Mouse (Mus musculus) hindbrain, embryonic 13.5 days (tissue): ENCODE measurements around the gene Sp2. TPM values are rescaled to one million over a fixed set of nuclear protein-coding genes. Genes with fewer than 3 reads are reported as not detected.

Source experiments
- ATAC-seq: fragments of 200-750 bp; cut with Nextera tagmentation; 2 replicates; pipeline ENCODE4 v1.8.0; 2017; ENCODE audit warnings: moderate TSS enrichment; ENCODE audit not compliant: low FRiP score
- H3K27ac ChIP-seq: fragments of 300-500 bp; sonication (generic); 2 replicates; pipeline ENCODE4 v1.5.1; 2015; ENCODE audit warnings: inconsistent platforms, mild to moderate bottlenecking, moderate library complexity
- H3K27me3 ChIP-seq: fragments of 300-500 bp; sonication (generic); 2 replicates; pipeline ENCODE4 v1.6.1; 2015; ENCODE audit warnings: mild to moderate bottlenecking, inconsistent platforms
- H3K36me3 ChIP-seq: fragments of 300-500 bp; sonication (generic); 2 replicates; pipeline ENCODE4 v1.6.1; 2015; ENCODE audit warnings: mild to moderate bottlenecking, inconsistent platforms
- H3K4me1 ChIP-seq: fragments of 300-500 bp; sonication (generic); replicated peaks from 2 replicates; pipeline ENCODE4 v1.6.1; 2015; ENCODE audit warnings: inconsistent platforms
- H3K4me2 ChIP-seq: fragments of 300-500 bp; sonication (generic); 2 replicates; pipeline ENCODE4 v1.6.1; 2015; ENCODE audit warnings: inconsistent platforms, mild to moderate bottlenecking, moderate library complexity
- H3K4me3 ChIP-seq: fragments of 300-500 bp; sonication (generic); 2 replicates; pipeline ENCODE4 v1.5.1; 2015; ENCODE audit warnings: mild to moderate bottlenecking, inconsistent platforms
- H3K9ac ChIP-seq: fragments of 300-500 bp; sonication (generic); 2 replicates; pipeline ENCODE4 v1.6.1; 2015; ENCODE audit warnings: mild to moderate bottlenecking, inconsistent platforms
- H3K9me3 ChIP-seq: fragments of 300-500 bp; sonication (generic); 2 replicates; pipeline ENCODE4 v1.6.1; 2016; ENCODE audit warnings: inconsistent platforms
- WGBS: fragments of 180-500 bp; shearing (Covaris S2); methylation state at CpG from one replicate; pipeline ENCODE4 v1.1.7; 2015; 5-methylcytosine and 5-hydroxymethylcytosine counted together
- polyA plus RNA-seq: library from polyadenylated mRNA; unstranded; fragments of >200 nt; fragmentation: Nextera tagmentation; extraction: Ambion mirVana; gene quantifications from 2 replicates; pipeline ENCODE4 v1.2.1, GENCODE M21; 2015

The Sp2 gene
- polyA plus RNA-seq, 1 experiment from 2014 or later, result 15.9 TPM

DNA sequence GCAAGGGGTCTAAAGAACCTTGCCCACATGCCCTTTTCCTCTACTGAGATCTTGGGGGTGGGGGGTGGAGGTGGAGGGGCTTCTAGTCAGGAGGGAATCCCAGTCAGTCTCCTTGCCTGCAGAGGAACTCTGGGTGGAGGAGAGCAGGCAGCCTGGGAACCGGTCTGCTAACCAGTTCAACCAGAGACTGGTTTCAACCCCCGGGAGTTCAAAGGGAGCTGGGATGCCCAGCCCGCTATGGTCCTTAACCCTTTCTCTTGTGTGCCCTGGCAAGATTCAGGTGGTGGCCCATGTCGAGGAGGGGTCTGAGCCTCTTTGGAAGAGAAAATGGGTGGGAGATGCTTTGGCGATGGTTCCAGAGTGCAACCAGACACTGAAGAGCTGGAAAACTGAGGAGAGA is 54.1 kb downstream of the Sp2 start:
- no peak overlapping the region for H3K4me2 ChIP-seq
- H3K9me3 ChIP-seq, result no peaks in the 10 kb centered on the region
- no peak overlapping the region for H3K4me3 ChIP-seq
- no peak overlapping the region for H3K9ac ChIP-seq
- WGBS, result 8% methylated on average over 5 of the region's 5 CpGs
- H3K4me1 ChIP-seq, result 0 out of 2 replicates have a peak, but pooled peaks cover 5% of the 10 kb centered on the region
- H3K27me3 ChIP-seq, result peaks cover 32% of the 10 kb centered on the region
- H3K36me3 ChIP-seq, result no peaks in the 10 kb centered on the region
- ATAC-seq, result no peak
- no peak overlapping the region for H3K27ac ChIP-seq

DNA sequence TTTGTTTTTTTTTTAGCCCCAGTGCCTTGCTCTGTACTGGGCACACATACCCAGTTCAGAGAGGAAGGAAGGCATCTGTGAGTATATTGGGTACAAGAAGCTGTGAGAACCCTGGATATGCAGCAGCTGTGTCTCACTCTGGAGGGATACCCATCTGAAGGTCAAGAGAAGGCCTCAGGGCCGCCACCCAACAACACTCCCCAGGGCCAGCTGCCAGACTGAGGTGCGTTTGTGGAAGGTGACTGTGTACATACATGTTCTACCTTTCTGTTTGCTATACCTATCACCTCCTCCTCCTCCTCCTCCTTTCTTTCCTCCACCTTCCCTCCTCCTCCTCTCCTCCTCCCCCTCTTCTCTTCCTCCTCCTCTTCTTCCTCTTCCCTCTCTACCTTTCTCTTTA is 54.7 kb downstream of the Sp2 start, which contains the start of gene Prr15l:
Prr15l (plus strand) TSS at position 17 of the 400 bp plus-strand sequence.
- no peak within 1 kb of the TSS for H3K9ac ChIP-seq
- 65% methylated on average over 2 of the region's 2 CpGs for WGBS
- 0 out of 2 replicates have a peak, but pooled peaks cover 5% of the 10 kb centered on the region for H3K4me1 ChIP-seq
- H3K27me3 ChIP-seq, result peaks cover 32% of the 10 kb centered on the region
- no peak within 1 kb of the TSS for H3K4me3 ChIP-seq
- no peak within 1 kb of the TSS for H3K27ac ChIP-seq
- H3K4me2 ChIP-seq, result no peak within 1 kb of the TSS
- ATAC-seq, result no peak
- H3K9me3 ChIP-seq, result no peaks in the 10 kb centered on the region
- no peaks in the 10 kb centered on the region for H3K36me3 ChIP-seq

DNA sequence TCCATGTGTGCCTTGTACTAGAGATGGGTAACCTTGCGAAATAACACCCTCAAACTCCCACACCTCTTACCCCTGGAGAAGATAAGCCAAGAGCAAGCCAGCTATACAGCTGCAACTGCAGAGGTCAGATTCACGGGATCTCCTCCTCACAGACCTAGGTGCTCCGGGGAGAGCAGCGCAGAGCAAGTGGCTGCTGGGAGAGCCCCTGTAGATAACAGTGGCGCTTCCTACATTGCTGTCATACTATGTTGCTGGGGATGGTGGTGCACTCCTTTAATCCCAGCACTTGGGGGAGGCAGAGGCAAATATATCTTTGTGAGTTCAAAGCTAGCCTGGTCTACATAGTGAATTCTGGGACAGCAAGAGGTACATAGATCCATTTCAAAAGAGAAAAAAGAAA is 56.2 kb downstream of the Sp2 start:
- no peak overlapping the region for H3K4me2 ChIP-seq
- H3K36me3 ChIP-seq, result no peaks in the 10 kb centered on the region
- no peak overlapping the region for H3K27ac ChIP-seq
- H3K9me3 ChIP-seq, result no peaks in the 10 kb centered on the region
- H3K4me3 ChIP-seq, result no peak overlapping the region
- 84% methylated on average over 5 of the region's 5 CpGs for WGBS
- ATAC-seq, result no peak
- H3K9ac ChIP-seq, result no peak overlapping the region
- H3K4me1 ChIP-seq, result 0 out of 2 replicates have a peak, but pooled peaks cover 5% of the 10 kb centered on the region
- peaks cover 32% of the 10 kb centered on the region for H3K27me3 ChIP-seq

DNA sequence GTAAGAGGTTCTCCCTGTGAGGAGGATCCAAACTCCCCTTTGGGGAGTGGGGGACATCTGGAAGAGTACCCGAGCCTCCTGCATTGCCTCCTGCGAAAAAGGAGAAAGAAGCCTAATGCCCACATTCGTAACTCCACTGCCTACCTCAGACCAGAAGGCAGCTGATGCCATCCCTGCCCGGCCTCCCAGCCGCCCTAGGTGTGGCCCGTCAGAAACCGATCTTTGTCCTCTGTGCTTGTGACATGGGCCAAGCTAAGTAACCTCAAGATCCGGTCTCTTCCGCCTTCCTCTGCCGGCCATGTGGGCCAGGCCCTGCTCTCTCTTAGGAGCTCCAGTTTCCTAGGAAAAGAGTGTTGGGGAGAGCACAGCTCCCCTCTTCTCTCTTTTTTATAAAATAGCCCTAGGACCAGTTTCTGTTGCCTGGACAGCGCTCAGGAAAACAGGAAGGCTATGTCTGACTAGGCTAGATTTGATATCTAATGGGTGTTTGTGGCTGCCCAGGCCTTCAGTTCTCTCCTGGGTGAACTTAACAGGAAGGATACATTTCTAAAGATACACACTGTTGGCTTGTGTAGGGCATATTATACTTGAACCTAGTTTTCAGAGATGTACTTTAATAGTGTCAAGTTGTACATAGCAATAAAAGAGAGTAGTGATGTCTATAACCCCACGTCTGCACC is 57.1 kb downstream of the Sp2 start:
- Histone ChIP-seq H3K9me3 (no peaks in the 10 kb centered on the region), H3K9ac (0 out of 2 replicates have a peak overlapping the region, but pooled peaks have one; percentile 15), H3K4me2 (no peak overlapping the region), H3K27me3 (peaks cover 30% of the 10 kb centered on the region), H3K4me3 (no peak overlapping the region), H3K36me3 (no peaks in the 10 kb centered on the region), H3K27ac (no peak overlapping the region), H3K4me1 (0 out of 2 replicates have a peak, but pooled peaks cover 5% of the 10 kb centered on the region)
- WGBS, result 89% methylated on average over 12 of the region's 12 CpGs
- no peak for ATAC-seq

DNA sequence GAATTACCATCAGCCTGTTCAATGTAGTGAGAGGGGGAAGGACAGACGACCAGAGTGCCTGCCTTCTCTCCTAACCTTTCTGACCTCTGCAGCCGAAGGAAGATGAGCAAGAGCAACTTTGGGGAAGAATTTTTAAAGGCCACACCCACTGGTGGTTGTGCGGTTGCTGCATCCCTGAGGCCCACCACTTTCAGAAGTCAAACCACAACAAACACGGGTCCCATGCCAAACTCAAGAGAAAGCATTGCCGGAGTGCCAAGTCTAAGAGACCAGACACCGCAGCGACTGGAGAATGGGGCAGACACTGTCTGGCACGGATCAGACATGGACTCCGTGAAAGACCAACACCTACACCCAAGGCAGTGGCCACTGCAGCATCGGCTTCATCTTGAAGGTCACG is 57.9 kb downstream of the Sp2 start:
- Histone ChIP-seq H3K9ac (no peak overlapping the region), H3K27ac (no peak overlapping the region), H3K36me3 (no peaks in the 10 kb centered on the region), H3K27me3 (peaks cover 27% of the 10 kb centered on the region), H3K4me2 (no peak overlapping the region), H3K9me3 (no peaks in the 10 kb centered on the region), H3K4me1 (0 out of 2 replicates have a peak, but pooled peaks cover 5% of the 10 kb centered on the region), H3K4me3 (no peak overlapping the region)
- ATAC-seq, result no peak
- WGBS, result 87% methylated on average over 11 of the region's 11 CpGs

DNA sequence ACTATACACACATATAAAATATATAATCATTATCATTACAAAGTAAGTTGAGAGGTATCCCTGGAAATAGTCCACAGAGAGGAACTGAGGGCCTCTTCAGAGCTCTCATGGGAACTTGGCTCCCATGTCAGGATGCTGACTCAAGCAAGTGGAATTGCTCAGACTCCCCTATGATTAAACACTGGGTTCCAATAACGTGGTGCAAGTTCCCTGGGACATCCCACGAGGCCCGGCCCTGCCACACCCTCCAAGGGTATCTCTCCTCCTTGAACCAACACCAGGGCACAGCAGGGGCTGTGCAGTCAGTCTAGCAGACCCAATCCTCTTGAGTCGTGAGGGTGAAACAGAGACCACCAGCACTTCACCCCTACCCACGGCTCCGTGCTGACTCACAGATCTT is 63.8 kb downstream of the Sp2 start:
- Histone ChIP-seq H3K4me2 (no peak overlapping the region), H3K27me3 (no peaks in the 10 kb centered on the region), H3K4me1 (peaks cover 13% of the 10 kb centered on the region), H3K27ac (no peak overlapping the region), H3K9ac (peak overlapping the region; percentile 20; the same call in 1 of the 2 replicates), H3K9me3 (no peaks in the 10 kb centered on the region), H3K4me3 (no peak overlapping the region), H3K36me3 (no peaks in the 10 kb centered on the region)
- ATAC-seq, result no peak
- 58% methylated on average over 6 of the region's 6 CpGs for WGBS

DNA sequence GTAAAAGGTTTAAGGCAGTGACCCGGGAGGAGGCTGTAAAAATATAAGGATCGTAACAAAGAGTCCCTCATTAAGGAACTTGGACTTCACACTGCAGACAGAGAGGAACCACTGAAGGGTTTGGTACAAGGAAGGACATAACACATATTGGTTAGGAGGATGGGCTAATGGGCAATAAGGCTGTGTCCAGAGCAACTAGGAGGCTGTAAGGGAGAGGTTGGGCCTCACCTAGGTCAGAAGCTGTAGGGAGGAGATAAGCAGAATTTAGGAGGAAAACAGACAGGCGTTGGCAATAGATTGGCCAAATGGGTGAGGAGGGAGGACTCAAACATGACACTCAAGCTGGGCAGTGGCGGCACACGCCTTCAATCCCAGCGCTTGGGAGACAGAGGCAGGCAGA is 65.3 kb downstream of the Sp2 start:
- Histone ChIP-seq H3K4me1 (peaks cover 13% of the 10 kb centered on the region), H3K4me2 (no peak overlapping the region), H3K9me3 (no peaks in the 10 kb centered on the region), H3K9ac (no peak overlapping the region), H3K27ac (no peak overlapping the region), H3K4me3 (no peak overlapping the region), H3K36me3 (peaks cover 7% of the 10 kb centered on the region; the same call in 1 of the 2 replicates), H3K27me3 (no peaks in the 10 kb centered on the region)
- no peak for ATAC-seq
- WGBS, result 87% methylated on average over 6 of the region's 6 CpGs

DNA sequence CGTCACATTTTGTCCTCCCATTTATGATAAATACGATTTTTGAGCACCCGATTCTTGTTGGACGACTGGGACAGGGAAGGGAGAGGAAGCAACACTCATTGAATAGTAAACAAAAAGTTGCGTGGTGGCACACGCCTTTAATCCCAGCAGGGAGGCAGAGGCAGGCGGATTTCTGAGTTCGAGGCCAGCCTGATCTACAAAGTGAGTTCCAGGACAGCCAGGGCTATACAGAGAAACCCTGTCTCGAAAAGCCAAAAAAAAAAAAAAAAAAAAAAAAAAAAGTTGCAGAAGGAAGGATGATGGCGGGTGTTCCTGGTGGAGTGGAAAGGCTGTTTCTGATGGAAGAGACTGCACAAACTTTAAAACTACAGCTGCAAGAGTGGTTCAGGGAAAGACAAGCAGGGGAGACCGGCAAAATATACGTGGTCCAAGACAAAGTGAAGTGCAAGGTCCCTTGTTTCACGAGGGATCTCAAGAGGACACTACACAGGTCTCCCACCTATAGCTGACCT is 65.8 kb downstream of the Sp2 start:
- Histone ChIP-seq H3K4me1 (peaks cover 13% of the 10 kb centered on the region), H3K4me2 (peak overlapping the region; percentile 46), H3K9me3 (no peaks in the 10 kb centered on the region), H3K27me3 (no peaks in the 10 kb centered on the region), H3K27ac (no peak overlapping the region), H3K4me3 (peak overlapping the region; percentile 22), H3K9ac (no peak overlapping the region), H3K36me3 (peaks cover 11% of the 10 kb centered on the region)
- WGBS, result 32% methylated on average over 13 of the region's 13 CpGs
- ATAC-seq, result 0 out of 2 replicates have a peak, but pooled peaks have one; percentile 1

DNA sequence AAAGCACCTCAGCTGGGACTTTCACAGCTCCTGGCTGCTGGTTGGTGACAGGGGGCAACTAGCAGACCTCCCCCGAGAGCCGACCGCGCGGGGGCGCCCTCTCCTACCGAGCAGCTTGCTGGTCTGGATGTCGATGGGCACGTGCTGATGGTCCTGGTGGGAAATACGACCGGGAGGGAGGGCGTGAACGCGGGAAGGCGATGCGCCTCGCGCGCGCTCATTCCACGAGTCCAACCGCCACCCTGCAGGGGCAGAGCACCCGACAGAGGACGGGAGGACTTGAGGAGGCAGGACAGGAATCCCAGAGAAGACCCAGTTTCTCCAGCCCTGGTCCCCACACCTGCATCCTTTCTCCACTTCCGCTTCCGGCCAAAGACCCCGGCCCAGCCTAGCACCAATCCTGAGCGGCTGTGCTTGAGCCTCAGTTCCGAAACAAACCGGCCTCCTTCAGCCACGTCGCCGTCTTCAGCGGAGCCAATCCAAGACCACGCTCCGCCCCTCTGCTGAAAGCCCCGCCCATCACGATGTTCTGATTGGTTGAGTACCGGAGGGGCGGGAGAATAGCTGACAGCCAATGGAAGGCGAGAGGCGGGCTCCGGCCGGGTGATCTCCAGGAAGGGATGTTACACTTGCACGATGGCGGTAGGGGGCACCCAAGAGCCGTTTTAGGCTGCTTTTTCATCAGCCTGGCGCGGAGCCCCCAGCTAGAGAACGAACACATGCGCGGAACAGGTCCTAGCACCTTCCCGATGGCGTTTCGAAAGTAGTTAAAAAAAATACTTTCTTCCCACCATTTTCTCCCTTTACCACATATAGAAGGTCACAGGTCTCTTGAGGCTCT is 66.5 kb downstream of the Sp2 start, which contains the start of gene Cdk5rap3:
Cdk5rap3 (minus strand) TSS at position 453 of the 841 bp plus-strand sequence.
- Histone ChIP-seq H3K4me2 (peak within 1 kb of the TSS; percentile 82), H3K9ac (peak within 1 kb of the TSS; percentile 82), H3K9me3 (no peaks in the 10 kb centered on the region), H3K36me3 (peaks cover 18% of the 10 kb centered on the region), H3K4me3 (peak within 1 kb of the TSS; percentile 73), H3K27me3 (no peaks in the 10 kb centered on the region), H3K27ac (peak within 1 kb of the TSS; percentile 84), H3K4me1 (peaks cover 13% of the 10 kb centered on the region)
- peak; percentile 98 for ATAC-seq
- WGBS, result under 1% methylated on average over 55 of the region's 55 CpGs

DNA sequence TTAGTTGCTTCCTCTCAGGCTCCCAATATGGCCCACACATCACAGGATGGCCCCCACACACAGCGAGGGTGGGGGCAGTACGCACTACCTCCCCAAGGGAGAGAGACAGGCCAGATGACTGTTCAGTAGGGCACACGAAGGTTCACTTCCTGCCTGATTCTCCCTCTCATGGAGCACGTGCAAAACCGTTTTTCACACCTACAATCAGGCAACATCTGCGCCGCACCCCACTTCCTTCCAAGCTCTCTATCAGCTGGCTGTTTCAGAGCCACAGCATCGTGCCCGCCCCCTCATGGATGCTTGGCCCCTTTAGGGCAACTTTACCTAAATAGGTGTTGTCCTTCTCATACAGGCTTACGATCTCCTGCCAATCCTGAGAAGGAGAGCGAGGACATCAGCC is 70.1 kb downstream of the Sp2 start:
- no peak overlapping the region for H3K4me2 ChIP-seq
- no peaks in the 10 kb centered on the region for H3K9me3 ChIP-seq
- H3K27me3 ChIP-seq, result 0 out of 2 replicates have a peak, but pooled peaks cover 2% of the 10 kb centered on the region
- no peak overlapping the region for H3K27ac ChIP-seq
- H3K9ac ChIP-seq, result peak overlapping the region; percentile 29; the same call in 1 of the 2 replicates
- no peak overlapping the region for H3K4me3 ChIP-seq
- ATAC-seq, result no peak
- peaks cover 36% of the 10 kb centered on the region for H3K36me3 ChIP-seq
- WGBS, result 89% methylated on average over 11 of the region's 11 CpGs
- H3K4me1 ChIP-seq, result peaks cover 35% of the 10 kb centered on the region

DNA sequence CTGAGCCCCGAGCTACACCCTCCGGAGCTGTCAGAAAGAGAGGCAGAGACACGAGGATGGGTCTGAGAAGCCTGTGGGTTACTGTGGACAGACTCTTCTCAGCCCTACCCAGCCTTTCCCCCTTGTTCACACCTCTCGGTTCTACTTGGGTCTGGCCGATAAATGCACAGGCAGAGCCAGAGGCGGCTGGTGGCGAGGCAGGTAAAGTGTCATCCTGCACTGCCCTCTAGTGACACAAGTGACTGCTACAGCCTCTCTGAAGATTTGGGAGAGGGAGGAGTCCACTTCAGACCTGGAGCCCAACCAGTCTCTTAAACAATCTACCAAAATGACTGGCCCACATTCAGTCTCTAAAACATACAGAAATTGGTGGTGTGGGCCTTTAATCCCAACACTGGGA is 72.8 kb downstream of the Sp2 start:
- peak; percentile 49 for ATAC-seq
- Histone ChIP-seq H3K4me3 (no peak overlapping the region), H3K4me2 (no peak overlapping the region), H3K27me3 (0 out of 2 replicates have a peak, but pooled peaks cover 2% of the 10 kb centered on the region), H3K9me3 (no peaks in the 10 kb centered on the region), H3K4me1 (peaks cover 52% of the 10 kb centered on the region), H3K36me3 (peaks cover 37% of the 10 kb centered on the region), H3K9ac (0 out of 2 replicates have a peak overlapping the region, but pooled peaks have one; percentile 19), H3K27ac (no peak overlapping the region)
- 22% methylated on average over 7 of the region's 7 CpGs for WGBS

DNA sequence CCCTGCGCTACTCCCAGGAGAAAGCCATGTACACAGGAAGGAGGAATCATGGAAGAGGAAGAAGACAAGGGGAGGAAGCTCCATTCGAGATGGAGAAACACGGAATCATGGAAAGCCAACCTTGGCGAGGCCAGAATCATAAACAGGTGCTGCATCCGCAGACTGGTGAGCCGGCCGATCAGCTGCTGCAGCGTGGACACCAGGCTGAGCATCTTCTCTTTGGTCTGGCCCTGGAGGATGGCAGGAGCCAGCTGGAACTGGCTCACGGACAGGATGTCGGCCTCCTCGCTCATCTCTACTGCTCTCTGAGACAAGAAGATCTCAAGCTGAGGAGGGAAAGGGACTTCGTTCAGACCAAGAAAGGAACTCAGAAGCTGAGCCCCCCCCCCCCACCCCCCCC is 74.2 kb downstream of the Sp2 start:
- peak overlapping the region; percentile 83 for H3K27ac ChIP-seq
- WGBS, result 82% methylated on average over 12 of the region's 12 CpGs

More for the DNA sequence above, 74.2 kb downstream of the Sp2 start:
- H3K4me1 ChIP-seq, result peaks cover 58% of the 10 kb centered on the region
- H3K4me3 ChIP-seq, result no peak overlapping the region
- H3K9me3 ChIP-seq, result no peaks in the 10 kb centered on the region
- peaks cover 37% of the 10 kb centered on the region for H3K36me3 ChIP-seq
- H3K4me2 ChIP-seq, result no peak overlapping the region
- H3K9ac ChIP-seq, result peak overlapping the region; percentile 58; the same call in 1 of the 2 replicates
- no peak for ATAC-seq
- 0 out of 2 replicates have a peak, but pooled peaks cover 2% of the 10 kb centered on the region for H3K27me3 ChIP-seq
